Mouse (Mus musculus) MEL (cell line): ENCODE measurements around the gene Ispd. TPM values are rescaled to one million over a fixed set of nuclear protein-coding genes. Genes with fewer than 3 reads are reported as not detected.

Source experiments
- DNase-seq: peaks from one replicate; pipeline ENCODE4 v3.0.0; 2011; ENCODE audit warnings: low read depth, low spot score
- H3K27ac ChIP-seq: 2 replicates; pipeline ENCODE4 v1.5.1; 2012; ENCODE audit warnings: low read depth, mild to moderate bottlenecking, control low read depth, low read length, moderate library complexity; ENCODE audit not compliant: control insufficient read depth
- H3K27me3 ChIP-seq, 2 experiments: fragments of 150-350 bp in 1 of 2; sonication (generic) in 1 of 2; 2 replicates each; pipeline ENCODE4 v1.6.1; 2012; ENCODE audit warnings: low read length in 2 of 2, mild to moderate bottlenecking in 2 of 2, improper control_type of control experiment in 1 of 2, moderate library complexity in 1 of 2; ENCODE audit not compliant: insufficient read depth in 2 of 2, control insufficient read depth in 1 of 2
- H3K36me3 ChIP-seq, 2 experiments: 2 replicates each; pipeline ENCODE4 v1.6.1; 2012 to 2014; ENCODE audit warnings: low read length in 2 of 2, improper control_type of control experiment in 1 of 2, inconsistent platforms in 1 of 2, mild to moderate bottlenecking in 1 of 2; ENCODE audit not compliant: insufficient read depth in 2 of 2, control insufficient read depth in 1 of 2
- H3K4me1 ChIP-seq, 2 experiments: fragments of 150-350 bp in 1 of 2; sonication (generic) in 1 of 2; 2 replicates each; pipeline ENCODE4 v1.6.1; 2012; ENCODE audit warnings: low read length in 2 of 2, improper control_type of control experiment in 1 of 2, mild to moderate bottlenecking in 1 of 2; ENCODE audit not compliant: insufficient read depth in 2 of 2, control insufficient read depth in 1 of 2
- H3K4me3 ChIP-seq, 2 experiments: fragments of 150-350 bp in 1 of 2; sonication (generic) in 1 of 2; 2 replicates each; pipeline ENCODE4 v1.5.1; 2012; ENCODE audit warnings: low read depth in 2 of 2, low read length in 2 of 2, mild to moderate bottlenecking in 2 of 2, moderate library complexity in 2 of 2, control low read depth in 1 of 2, improper control_type of control experiment in 1 of 2; ENCODE audit not compliant: control insufficient read depth in 1 of 2, insufficient read depth in 1 of 2
- H3K79me2 ChIP-seq: 2 replicates; pipeline ENCODE4 v1.6.1; 2012; ENCODE audit warnings: mild to moderate bottlenecking, low read length, moderate library complexity; ENCODE audit not compliant: control insufficient read depth, poor library complexity, insufficient read depth
- H3K9ac ChIP-seq: 2 replicates; pipeline ENCODE4 v1.6.1; 2012; ENCODE audit warnings: low read depth, mild to moderate bottlenecking, control low read depth, low read length, moderate library complexity; ENCODE audit not compliant: control insufficient read depth, poor library complexity, severe bottlenecking
- H3K9me3 ChIP-seq: fragments of 150-350 bp; sonication (generic); replicated peaks from 2 replicates; pipeline ENCODE4 v1.6.1; 2012; ENCODE audit warnings: mild to moderate bottlenecking, low read length, improper control_type of control experiment, moderate library complexity; ENCODE audit not compliant: insufficient read depth
- BHLHE40 ChIP-seq: IDR thresholded peaks from 2 replicates; pipeline ENCODE4 v1.6.1; 2012; ENCODE audit warnings: low read depth, mild to moderate bottlenecking, inconsistent platforms, low read length, improper control_type of control experiment, borderline replicate concordance
- CHD1 ChIP-seq: IDR thresholded peaks from 2 replicates; pipeline ENCODE4 v1.6.1; 2012; ENCODE audit warnings: low read depth, mild to moderate bottlenecking, inconsistent platforms, low read length, improper control_type of control experiment
- CHD2 ChIP-seq: IDR thresholded peaks from 2 replicates; pipeline ENCODE4 v1.6.1; 2011; ENCODE audit warnings: low read length, improper control_type of control experiment
- CTCF ChIP-seq, 3 experiments: IDR thresholded peaks in 2 of 3; conservative IDR thresholded peaks in 1 of 3; 2 replicates each; pipeline ENCODE4 v1.5.1; 2011 to 2012; ENCODE audit warnings: low read length in 3 of 3, low read depth in 2 of 3, mild to moderate bottlenecking in 2 of 3, improper control_type of control experiment in 1 of 3, inconsistent platforms in 1 of 3, mixed read lengths in 1 of 3, moderate library complexity in 1 of 3; ENCODE audit not compliant: control insufficient read depth in 1 of 3, insufficient read depth in 1 of 3, poor library complexity in 1 of 3, severe bottlenecking in 1 of 3
- EP300 ChIP-seq, 2 experiments: IDR thresholded peaks; 2 replicates each; pipeline ENCODE4 v1.6.1; 2011; ENCODE audit warnings: improper control_type of control experiment in 2 of 2, low read length in 2 of 2, low read depth in 1 of 2, mild to moderate bottlenecking in 1 of 2
- ETS1 ChIP-seq: IDR thresholded peaks from 2 replicates; pipeline ENCODE4 v1.6.1; 2012; ENCODE audit warnings: low read depth, mild to moderate bottlenecking, inconsistent platforms, low read length, improper control_type of control experiment, moderate library complexity
- GABPA ChIP-seq: IDR thresholded peaks from 2 replicates; pipeline ENCODE4 v1.6.1; 2012; ENCODE audit warnings: low read depth, mild to moderate bottlenecking, inconsistent platforms, low read length, improper control_type of control experiment, moderate library complexity
- GATA1 ChIP-seq: IDR thresholded peaks from 2 replicates; pipeline ENCODE4 v1.6.1; 2011; ENCODE audit warnings: low read depth, low read length, improper control_type of control experiment
- HCFC1 ChIP-seq: IDR thresholded peaks from 2 replicates; pipeline ENCODE4 v1.6.1; 2012; ENCODE audit warnings: low read depth, mild to moderate bottlenecking, inconsistent platforms, low read length, improper control_type of control experiment, moderate library complexity
- JUND ChIP-seq: IDR thresholded peaks from 2 replicates; pipeline ENCODE4 v1.6.1; 2011; ENCODE audit warnings: low read depth, mild to moderate bottlenecking, improper control_type of control experiment, low read length
- MAFK ChIP-seq: IDR thresholded peaks from 2 replicates; pipeline ENCODE4 v1.6.1; 2011; ENCODE audit warnings: low read depth, mild to moderate bottlenecking, low read length, improper control_type of control experiment, borderline replicate concordance
- MAZ ChIP-seq: IDR thresholded peaks from 2 replicates; pipeline ENCODE4 v1.6.1; 2012; ENCODE audit warnings: low read depth, mild to moderate bottlenecking, inconsistent platforms, low read length, improper control_type of control experiment
- MYB ChIP-seq: IDR thresholded peaks from 2 replicates; pipeline ENCODE4 v1.6.1; 2011; ENCODE audit warnings: mild to moderate bottlenecking, low read depth, low read length, improper control_type of control experiment
- MYC ChIP-seq: IDR thresholded peaks from 2 replicates; pipeline ENCODE4 v1.6.1; 2011; ENCODE audit warnings: low read depth, mild to moderate bottlenecking, low read length, improper control_type of control experiment, moderate library complexity
- NELFE ChIP-seq: IDR thresholded peaks from 2 replicates; pipeline ENCODE4 v1.6.1; 2011; ENCODE audit warnings: low read depth, low read length, improper control_type of control experiment
- POLR2A ChIP-seq, 2 experiments: IDR thresholded peaks; 2 replicates each; pipeline ENCODE4 v1.6.1; 2011 to 2012; ENCODE audit warnings: low read length in 2 of 2, mild to moderate bottlenecking in 2 of 2, control low read depth in 1 of 2, improper control_type of control experiment in 1 of 2, low read depth in 1 of 2, moderate library complexity in 1 of 2; ENCODE audit not compliant: control insufficient read depth in 1 of 2, insufficient read depth in 1 of 2, poor library complexity in 1 of 2
- POLR2AphosphoS2 ChIP-seq: IDR thresholded peaks from 2 replicates; pipeline ENCODE4 v1.6.1; 2011; ENCODE audit warnings: low read length, improper control_type of control experiment
- RCOR1 ChIP-seq: IDR thresholded peaks from 2 replicates; pipeline ENCODE4 v1.6.1; 2012; ENCODE audit warnings: low read depth, mild to moderate bottlenecking, inconsistent platforms, low read length, improper control_type of control experiment
- SIN3A ChIP-seq: IDR thresholded peaks from 2 replicates; pipeline ENCODE4 v1.6.1; 2012; ENCODE audit warnings: low read length, improper control_type of control experiment, inconsistent platforms
- SMC3 ChIP-seq: IDR thresholded peaks from 2 replicates; pipeline ENCODE4 v1.6.1; 2011; ENCODE audit warnings: low read depth, low read length, improper control_type of control experiment
- TAL1 ChIP-seq: IDR thresholded peaks from 2 replicates; pipeline ENCODE4 v1.6.1; 2012; ENCODE audit warnings: mild to moderate bottlenecking, inconsistent platforms, low read length, moderate library complexity, mixed read lengths
- TBP ChIP-seq: IDR thresholded peaks from 2 replicates; pipeline ENCODE4 v1.8.0; 2011; ENCODE audit warnings: low read depth, low read length, improper control_type of control experiment
- TCF12 ChIP-seq: IDR thresholded peaks from 2 replicates; pipeline ENCODE4 v1.6.1; 2014; ENCODE audit warnings: low read depth, mild to moderate bottlenecking, inconsistent platforms, low read length, improper control_type of control experiment, moderate library complexity
- UBTF ChIP-seq: IDR thresholded peaks from 2 replicates; pipeline ENCODE4 v1.6.1; 2012; ENCODE audit warnings: low read depth, mild to moderate bottlenecking, inconsistent platforms, low read length, improper control_type of control experiment, moderate library complexity, borderline replicate concordance; ENCODE audit not compliant: insufficient read depth
- USF1 ChIP-seq: IDR thresholded peaks from 2 replicates; pipeline ENCODE4 v1.6.1; 2014; ENCODE audit warnings: low read depth, mild to moderate bottlenecking, inconsistent platforms, low read length, improper control_type of control experiment, moderate library complexity
- USF2 ChIP-seq, 2 experiments: IDR thresholded peaks; 2 replicates each; pipeline ENCODE4 v1.6.1; 2011 to 2012; ENCODE audit warnings: improper control_type of control experiment in 2 of 2, low read length in 2 of 2, borderline replicate concordance in 1 of 2, inconsistent platforms in 1 of 2, low read depth in 1 of 2, mild to moderate bottlenecking in 1 of 2; ENCODE audit not compliant: insufficient read depth in 1 of 2
- ZC3H11A ChIP-seq: IDR thresholded peaks from 2 replicates; pipeline ENCODE4 v1.6.1; 2012; ENCODE audit warnings: low read depth, mild to moderate bottlenecking, inconsistent platforms, low read length, improper control_type of control experiment
- polyA plus RNA-seq, 2 experiments: library from polyadenylated mRNA; stranded (reverse) in 1 of 2; unstranded in 1 of 2; fragments of >175 nt in 1 of 2; fragments of >200 nt in 1 of 2; gene quantifications; 2 replicates each; pipeline versions ENCODE4 v1.2.1 to v1.2.4; 2012; ENCODE audit warnings: low replicate concordance in 2 of 2, low read depth in 1 of 2; ENCODE audit not compliant: insufficient read length in 2 of 2, insufficient read depth in 1 of 2, missing spikeins in 1 of 2
- total RNA-seq: library from RNA; depleted of rRNA; stranded (reverse); fragments of 300-350 nt; gene quantifications from 2 replicates; pipeline ENCODE4 v1.2.3, GENCODE M21; 2012

Ispd gene
- total and polyA plus RNA-seq, 3 experiments = 2.4 to 54.1 (median 2.8) TPM

DNA sequence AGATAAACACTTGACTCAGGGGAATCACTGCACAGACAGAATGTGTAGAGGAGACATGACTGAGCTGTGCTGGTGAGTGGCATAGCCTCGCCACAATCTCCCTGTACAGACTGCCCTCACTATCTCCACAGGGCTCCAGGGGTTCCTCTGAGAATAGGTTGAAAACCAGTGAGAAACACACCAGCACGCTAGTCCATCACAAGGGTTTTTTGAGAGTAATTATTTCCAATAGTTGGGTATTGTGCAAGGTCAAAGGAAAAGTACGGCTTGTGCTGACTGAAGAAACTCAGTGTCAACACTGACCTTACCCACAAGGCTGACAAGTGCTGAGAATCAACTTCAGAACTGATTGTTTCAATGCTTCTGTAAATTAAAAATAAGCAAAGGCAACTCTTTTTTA, 92.9 kb downstream of the Ispd start:
- no peak for TF ChIP-seq POLR2AphosphoS2
- TF ChIP-seq TBP = no peak
- no peak for TF ChIP-seq CTCF (IDR thresholded peaks at IDR 0.05 in 2 of 3, conservative IDR thresholded peaks at IDR 0.05 in 1 of 3; ENCODE audit: control insufficient read depth in 1 of 3, insufficient read depth in 1 of 3, low read depth in 2 of 3, low read length in 3 of 3, poor library complexity in 1 of 3, severe bottlenecking in 1 of 3)
- no peak for TF ChIP-seq JUND
- no peak for TF ChIP-seq USF2 (IDR thresholded peaks at IDR 0.05; ENCODE audit: borderline replicate concordance in 1 of 2, insufficient read depth in 1 of 2, low read depth in 1 of 2, low read length in 2 of 2)
- TF ChIP-seq SMC3 = no peak
- TF ChIP-seq USF1 = no peak
- no peak for TF ChIP-seq TCF12
- no peak for TF ChIP-seq MAZ
- H3K4me1 ChIP-seq = no peaks in the 10 kb centered on the region
- H3K27ac ChIP-seq = no peak overlapping the region
- no peaks in the 10 kb centered on the region for H3K79me2 ChIP-seq
- no peak for DNase-seq
- H3K36me3 ChIP-seq = no peaks in the 10 kb centered on the region
- H3K9ac ChIP-seq = no peak overlapping the region
- no peaks in the 10 kb centered on the region for H3K9me3 ChIP-seq
- no peak overlapping the region for H3K4me3 ChIP-seq
- H3K27me3 ChIP-seq = no peaks in the 10 kb centered on the region

DNA sequence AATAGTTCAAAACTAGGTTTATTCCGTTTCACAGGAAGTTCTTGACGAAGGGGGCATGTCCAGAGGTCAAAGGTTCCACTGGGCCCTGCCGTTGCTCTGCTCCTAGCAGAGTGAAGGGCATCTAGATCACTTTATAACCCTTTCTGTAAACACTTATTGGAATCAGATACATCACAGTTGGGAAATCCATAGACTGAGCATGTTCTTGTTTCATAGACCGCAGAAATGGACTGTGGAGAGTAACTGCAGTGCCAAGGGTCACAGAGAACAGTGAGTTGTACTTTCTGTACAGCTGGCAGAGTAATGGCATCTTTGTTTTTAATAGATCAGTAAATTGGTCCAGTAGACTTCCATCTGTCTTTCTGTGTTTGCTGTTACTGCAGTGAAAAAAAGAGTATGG, 94.0 kb downstream of the Ispd start:
- Histone ChIP-seq H3K36me3 (no peaks in the 10 kb centered on the region), H3K4me3 (no peak overlapping the region), H3K9ac (no peak overlapping the region), H3K79me2 (no peaks in the 10 kb centered on the region), H3K27me3 (no peaks in the 10 kb centered on the region), H3K27ac (no peak overlapping the region), H3K9me3 (no peaks in the 10 kb centered on the region), H3K4me1 (no peaks in the 10 kb centered on the region)
- TF ChIP-seq GATA1 = no peak
- TF ChIP-seq TAL1 = no peak
- no peak for TF ChIP-seq MAFK
- TF ChIP-seq UBTF = no peak
- no peak for TF ChIP-seq ETS1
- no peak for TF ChIP-seq BHLHE40
- no peak for TF ChIP-seq TCF12
- no peak for TF ChIP-seq CHD1
- TF ChIP-seq EP300 (IDR thresholded peaks at IDR 0.05; ENCODE audit: low read depth in 1 of 2, low read length in 2 of 2) = no peak
- no peak for TF ChIP-seq HCFC1
- TF ChIP-seq SIN3A = no peak
- TF ChIP-seq GABPA = no peak
- TF ChIP-seq NELFE = no peak
- TF ChIP-seq CHD2 = no peak
- TF ChIP-seq MYC = no peak
- no peak for TF ChIP-seq ZC3H11A
- TF ChIP-seq MYB = no peak
- TF ChIP-seq POLR2A (IDR thresholded peaks at IDR 0.05; ENCODE audit: control insufficient read depth in 1 of 2, insufficient read depth in 1 of 2, low read depth in 1 of 2, low read length in 2 of 2, poor library complexity in 1 of 2) = no peak
- TF ChIP-seq RCOR1 = no peak
- no peak for TF ChIP-seq TBP
- DNase-seq = no peak
